Mouse (Mus musculus): ENCODE measurements around the gene Arhgap28. TPM values are rescaled to one million over a fixed set of nuclear protein-coding genes. Genes with fewer than 3 reads are reported as not detected.

The Arhgap28 gene
- polyA plus RNA-seq, 2 experiments = 42.8 to 55.2 TPM

GRCm38 (mm10) chr17:67916901-67917300 lies 87.0 kb downstream of the Arhgap28 start:
- Histone ChIP-seq H3K27ac (replicated peaks; ENCODE audit: low read depth, low read length) (no peak overlapping the region), H3K36me3 (ENCODE audit: control insufficient read depth, insufficient read depth, low read length) (peaks cover 3% of the 10 kb centered on the region; the same call in 1 of the 2 replicates), H3K9me3 (ENCODE audit: control insufficient read depth, low read length) (no peaks in the 10 kb centered on the region), H3K27me3 (ENCODE audit: control insufficient read depth, insufficient read depth, low read length) (no peaks in the 10 kb centered on the region), H3K4me2 (replicated peaks; ENCODE audit: low read depth, low read length, severe bottlenecking) (no peak overlapping the region), H3K4me1 (ENCODE audit: control insufficient read depth, insufficient read depth, low read length) (peaks cover 10% of the 10 kb centered on the region), H3K9ac (ENCODE audit: low read depth, low read length, severe bottlenecking) (no peak overlapping the region), H3K4me3 (replicated peaks; ENCODE audit: low read length) (no peak overlapping the region)
- TF ChIP-seq POLR2A (IDR thresholded peaks at IDR 0.05; ENCODE audit: borderline replicate concordance, extremely low read depth, insufficient read depth, insufficient read length) = no peak
- 85% methylated on average over 2 of the region's 2 CpGs for WGBS
- DNase-seq (ENCODE audit: low spot score) = no peak
- no peak for ATAC-seq (ENCODE audit: low FRiP score, low read depth)

- WGBS = 47% methylated on average over 12 of the region's 12 CpGs
- no peak overlapping the region; the same call in 1 of the 2 replicates for H3K27ac ChIP-seq (replicated peaks; ENCODE audit: low read depth, low read length)
- peak; percentile 51 for ATAC-seq (ENCODE audit: low FRiP score, low read depth)
Measured at GRCm38 (mm10) chr17:67912640-67913039, 91.3 kb downstream of the Arhgap28 start.

GRCm38 (mm10) chr17:67912051-67912450 lies 91.9 kb downstream of the Arhgap28 start:
- DNase-seq (ENCODE audit: low spot score) = peak; percentile 26

More at GRCm38 (mm10) chr17:67912640-67913039, 91.3 kb downstream of the Arhgap28 start:
- Histone ChIP-seq H3K9ac (ENCODE audit: low read depth, low read length, severe bottlenecking) (no peak overlapping the region), H3K36me3 (ENCODE audit: control insufficient read depth, insufficient read depth, low read length) (peaks cover 3% of the 10 kb centered on the region; the same call in 1 of the 2 replicates), H3K4me3 (replicated peaks; ENCODE audit: low read length) (no peak overlapping the region), H3K4me1 (ENCODE audit: control insufficient read depth, insufficient read depth, low read length) (peaks cover 29% of the 10 kb centered on the region), H3K4me2 (replicated peaks; ENCODE audit: low read depth, low read length, severe bottlenecking) (no peak overlapping the region), H3K27me3 (ENCODE audit: control insufficient read depth, insufficient read depth, low read length) (no peaks in the 10 kb centered on the region), H3K9me3 (ENCODE audit: control insufficient read depth, low read length) (no peaks in the 10 kb centered on the region)
- no peak for TF ChIP-seq POLR2A (IDR thresholded peaks at IDR 0.05; ENCODE audit: borderline replicate concordance, extremely low read depth, insufficient read depth, insufficient read length)
- peak; percentile 42 for DNase-seq (ENCODE audit: low spot score)

GRCm38 (mm10) chr17:67908537-67908936 lies 95.4 kb downstream of the Arhgap28 start:
- no peak overlapping the region for H3K4me2 ChIP-seq (replicated peaks; ENCODE audit: low read depth, low read length, severe bottlenecking)
- no peak overlapping the region for H3K4me3 ChIP-seq (replicated peaks; ENCODE audit: low read length)
- no peak overlapping the region for H3K9ac ChIP-seq (ENCODE audit: low read depth, low read length, severe bottlenecking)
- H3K9me3 ChIP-seq (ENCODE audit: control insufficient read depth, low read length) = no peaks in the 10 kb centered on the region
- DNase-seq (ENCODE audit: low spot score) = no peak
- WGBS = 69% methylated on average over 4 of the region's 4 CpGs
- H3K36me3 ChIP-seq (ENCODE audit: control insufficient read depth, insufficient read depth, low read length) = no peaks in the 10 kb centered on the region
- no peak overlapping the region for H3K27ac ChIP-seq (replicated peaks; ENCODE audit: low read depth, low read length)
- ATAC-seq (ENCODE audit: low FRiP score, low read depth) = no peak
- no peaks in the 10 kb centered on the region for H3K27me3 ChIP-seq (ENCODE audit: control insufficient read depth, insufficient read depth, low read length)
- peaks cover 27% of the 10 kb centered on the region for H3K4me1 ChIP-seq (ENCODE audit: control insufficient read depth, insufficient read depth, low read length)
- no peak for TF ChIP-seq POLR2A (IDR thresholded peaks at IDR 0.05; ENCODE audit: borderline replicate concordance, extremely low read depth, insufficient read depth, insufficient read length)

More at GRCm38 (mm10) chr17:67912051-67912450, 91.9 kb downstream of the Arhgap28 start:
- ATAC-seq (ENCODE audit: low FRiP score, low read depth) = no peak
- Histone ChIP-seq H3K9me3 (ENCODE audit: control insufficient read depth, low read length) (no peaks in the 10 kb centered on the region), H3K4me3 (replicated peaks; ENCODE audit: low read length) (no peak overlapping the region), H3K4me1 (ENCODE audit: control insufficient read depth, insufficient read depth, low read length) (peaks cover 30% of the 10 kb centered on the region), H3K27ac (replicated peaks; ENCODE audit: low read depth, low read length) (0 out of 2 replicates have a peak overlapping the region, but pooled peaks have one; percentile 33), H3K4me2 (replicated peaks; ENCODE audit: low read depth, low read length, severe bottlenecking) (no peak overlapping the region), H3K9ac (ENCODE audit: low read depth, low read length, severe bottlenecking) (no peak overlapping the region), H3K27me3 (ENCODE audit: control insufficient read depth, insufficient read depth, low read length) (no peaks in the 10 kb centered on the region), H3K36me3 (ENCODE audit: control insufficient read depth, insufficient read depth, low read length) (peaks cover 3% of the 10 kb centered on the region; the same call in 1 of the 2 replicates)
- 60% methylated on average over 11 of the region's 11 CpGs for WGBS
- no peak for TF ChIP-seq POLR2A (IDR thresholded peaks at IDR 0.05; ENCODE audit: borderline replicate concordance, extremely low read depth, insufficient read depth, insufficient read length)

- Histone ChIP-seq H3K36me3 (ENCODE audit: control insufficient read depth, insufficient read depth, low read length) (no peaks in the 10 kb centered on the region), H3K9ac (ENCODE audit: low read depth, low read length, severe bottlenecking) (no peak overlapping the region), H3K4me1 (ENCODE audit: control insufficient read depth, insufficient read depth, low read length) (peaks cover 23% of the 10 kb centered on the region), H3K4me2 (replicated peaks; ENCODE audit: low read depth, low read length, severe bottlenecking) (no peak overlapping the region), H3K4me3 (replicated peaks; ENCODE audit: low read length) (no peak overlapping the region), H3K27me3 (ENCODE audit: control insufficient read depth, insufficient read depth, low read length) (no peaks in the 10 kb centered on the region), H3K27ac (replicated peaks; ENCODE audit: low read depth, low read length) (no peak overlapping the region), H3K9me3 (ENCODE audit: control insufficient read depth, low read length) (no peaks in the 10 kb centered on the region)
- ATAC-seq (ENCODE audit: low FRiP score, low read depth) = no peak
- no peak for TF ChIP-seq POLR2A (IDR thresholded peaks at IDR 0.05; ENCODE audit: borderline replicate concordance, extremely low read depth, insufficient read depth, insufficient read length)
- DNase-seq (ENCODE audit: low spot score) = no peak
- WGBS = 80% methylated on average over 4 of the region's 4 CpGs
Measured at GRCm38 (mm10) chr17:67908137-67908536, 95.8 kb downstream of the Arhgap28 start.

Data from limb, embryonic 14.5 days (tissue).